Mouse (Mus musculus) C2C12 (cell line): ENCODE measurements at regions not wholly inside any gene's neighbourhood (a gene's known extent, or its start where the extent isn't known, plus 50 kb on each side); places are given as distances from the start of the nearest gene placed in this dataset.
A peak's percentile ranks its signal among the peaks of the same experiment; 100 is the strongest.

ENCODE experiments used
- CEBPB ChIP-seq: IDR thresholded peaks from one replicate; pipeline ENCODE4 v1.6.1; 2011; ENCODE audit warnings: low read depth, mild to moderate bottlenecking, control low read depth, moderate library complexity
- CTCF ChIP-seq: IDR thresholded peaks from one replicate; pipeline ENCODE4 v1.5.1; 2011; ENCODE audit not compliant: control insufficient read depth, insufficient read depth, insufficient read length
- FOSL1 ChIP-seq: IDR thresholded peaks from one replicate; pipeline ENCODE4 v1.8.0; 2011; ENCODE audit warnings: mild to moderate bottlenecking, low read length; ENCODE audit not compliant: poor library complexity, insufficient read depth, severe bottlenecking
- MAX ChIP-seq: IDR thresholded peaks from one replicate; pipeline ENCODE4 v1.6.1; 2011; ENCODE audit warnings: mild to moderate bottlenecking, control low read depth
- MYOD1 ChIP-seq: IDR thresholded peaks from one replicate; pipeline ENCODE4 v1.6.1; 2011; ENCODE audit warnings: low read depth; ENCODE audit not compliant: control insufficient read depth, insufficient read length
- MYOG ChIP-seq: IDR thresholded peaks from one replicate; pipeline ENCODE4 v1.6.1; 2011; ENCODE audit not compliant: control insufficient read depth, insufficient read length; ENCODE audit errors: extremely low read depth
- USF1 ChIP-seq: IDR thresholded peaks from one replicate; pipeline ENCODE4 v1.6.1; 2011; ENCODE audit warnings: low read depth, mild to moderate bottlenecking, control low read depth, moderate library complexity

- TF ChIP-seq MAX, result peak; percentile 48
- TF ChIP-seq CTCF, result no peak
- TF ChIP-seq USF1, result no peak
- TF ChIP-seq CEBPB, result no peak
- no peak for TF ChIP-seq MYOG
- peak; percentile 83 for TF ChIP-seq MYOD1
- peak; percentile 95 for TF ChIP-seq FOSL1
Measured at GRCm38 (mm10) chr9:116383411-116384101, 208.4 kb upstream of the Tgfbr2 start.
